Mouse (Mus musculus) spleen, adult 2 months (tissue): ENCODE data around the gene Car6. TPM values are rescaled to one million over a fixed set of nuclear protein-coding genes. Genes with fewer than 3 reads are reported as not detected.

Experiments used
- DNase-seq, 2 experiments: peaks; one replicate each; pipeline versions ENCODE4 v3.0.0 to v3.0.0-alpha.2; 2012 to 2021; ENCODE audit warnings: low spot score in 2 of 2, low read depth in 1 of 2
- H3K27ac ChIP-seq: fragments of 200-500 bp; 2 replicates; pipeline ENCODE4 v1.5.1; 2012; ENCODE audit warnings: low read length, inconsistent platforms; ENCODE audit not compliant: insufficient read depth
- H3K27me3 ChIP-seq: fragments of 200-500 bp; 2 replicates; pipeline ENCODE4 v1.6.1; 2012; ENCODE audit warnings: mild to moderate bottlenecking, moderate library complexity, low read length, inconsistent platforms; ENCODE audit not compliant: control insufficient read depth, insufficient read depth
- H3K36me3 ChIP-seq: fragments of 200-500 bp; 2 replicates; pipeline ENCODE4 v1.6.1; 2012; ENCODE audit warnings: mild to moderate bottlenecking, low read length, inconsistent platforms; ENCODE audit not compliant: control insufficient read depth, insufficient read depth
- H3K4me1 ChIP-seq: fragments of 200-500 bp; 2 replicates; pipeline ENCODE4 v1.6.1; 2011; ENCODE audit warnings: inconsistent platforms; ENCODE audit not compliant: control insufficient read depth, insufficient read depth, insufficient read length
- H3K4me3 ChIP-seq: fragments of 200-500 bp; 2 replicates; pipeline ENCODE4 v1.5.1; 2011; ENCODE audit warnings: mild to moderate bottlenecking, inconsistent platforms; ENCODE audit not compliant: insufficient read depth, insufficient read length; ENCODE audit errors: extremely low read depth
- CTCF ChIP-seq: fragments of 200-500 bp; IDR thresholded peaks from 2 replicates; pipeline ENCODE4 v1.5.1; 2011; ENCODE audit warnings: mild to moderate bottlenecking, inconsistent platforms; ENCODE audit not compliant: insufficient read depth, insufficient read length, insufficient replicate concordance; ENCODE audit errors: extremely low read depth
- POLR2A ChIP-seq: fragments of 200-500 bp; IDR thresholded peaks from 2 replicates; pipeline ENCODE4 v1.6.1; 2011; ENCODE audit warnings: low read depth, low read length, inconsistent platforms
- WGBS: fragments of 180-500 bp; shearing (Covaris S2); methylation state at CpG from one replicate; pipeline ENCODE4 v1.1.7; 2018; 5-methylcytosine and 5-hydroxymethylcytosine counted together
- polyA plus RNA-seq: library from polyadenylated mRNA; depleted of rRNA; stranded (reverse); fragments of >200 nt; gene quantifications from 2 replicates; pipeline ENCODE4 v1.2.3, GENCODE M21; 2012

Gene Car6
- polyA plus RNA-seq, 1 experiment, result not detected

GRCm38 (mm10) chr4:150240381-150240886, 39.3 kb upstream of the Car6 start:
- H3K27ac ChIP-seq, result no peak overlapping the region
- DNase-seq, result no peak
- no peaks in the 10 kb centered on the region for H3K27me3 ChIP-seq
- TF ChIP-seq POLR2A, result no peak
- no peak for TF ChIP-seq CTCF
- peaks cover 25% of the 10 kb centered on the region; the same call in 1 of the 2 replicates for H3K4me1 ChIP-seq
- H3K4me3 ChIP-seq, result no peak overlapping the region
- H3K36me3 ChIP-seq, result peaks cover 37% of the 10 kb centered on the region
- 65% methylated on average over 1 of the region's 1 CpGs for WGBS

GRCm38 (mm10) chr4:150239951-150240368, 38.8 kb upstream of the Car6 start:
- Histone ChIP-seq H3K36me3 (peaks cover 35% of the 10 kb centered on the region), H3K4me3 (no peak overlapping the region; the same call in 1 of the 2 replicates)
- 14% methylated on average over 6 of the region's 6 CpGs for WGBS

DNA sequence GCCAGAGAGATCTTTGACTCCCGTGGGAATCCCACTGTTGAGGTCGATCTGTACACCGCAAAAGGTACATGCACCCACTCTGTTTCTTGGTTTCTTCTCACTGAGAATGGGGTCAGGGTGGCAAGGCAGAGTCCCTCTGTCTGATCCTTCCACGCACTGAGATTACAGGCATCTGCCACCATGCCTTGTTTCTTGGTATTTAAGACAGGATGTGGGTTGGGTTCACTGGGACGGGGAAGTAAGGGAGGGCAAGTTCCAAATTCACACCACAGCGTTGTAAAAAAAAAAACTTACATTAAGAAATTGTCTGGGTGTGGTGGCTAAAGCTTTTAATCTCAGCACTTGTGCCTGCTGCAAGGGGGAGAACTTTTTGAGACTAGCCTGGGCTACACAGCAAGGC, 38.4 kb upstream of the Car6 start:
- H3K4me3 ChIP-seq, result no peak overlapping the region
- TF ChIP-seq CTCF, result no peak
- TF ChIP-seq POLR2A, result no peak
- H3K36me3 ChIP-seq, result peaks cover 31% of the 10 kb centered on the region
- peak overlapping the region; percentile 59 for H3K27ac ChIP-seq
- H3K4me1 ChIP-seq, result peaks cover 25% of the 10 kb centered on the region; the same call in 1 of the 2 replicates
- 21% methylated on average over 6 of the region's 6 CpGs for WGBS
- H3K27me3 ChIP-seq, result no peaks in the 10 kb centered on the region
- DNase-seq, result no peak

More at GRCm38 (mm10) chr4:150239951-150240368, 38.8 kb upstream of the Car6 start:
- peak; percentile 72 to 90 for DNase-seq
- H3K4me1 ChIP-seq, result peaks cover 25% of the 10 kb centered on the region; the same call in 1 of the 2 replicates
- TF ChIP-seq POLR2A (no peak), CTCF (peak; percentile 58; the same call in 1 of the 2 replicates)
- no peaks in the 10 kb centered on the region for H3K27me3 ChIP-seq
- peak overlapping the region; percentile 59 for H3K27ac ChIP-seq

DNA sequence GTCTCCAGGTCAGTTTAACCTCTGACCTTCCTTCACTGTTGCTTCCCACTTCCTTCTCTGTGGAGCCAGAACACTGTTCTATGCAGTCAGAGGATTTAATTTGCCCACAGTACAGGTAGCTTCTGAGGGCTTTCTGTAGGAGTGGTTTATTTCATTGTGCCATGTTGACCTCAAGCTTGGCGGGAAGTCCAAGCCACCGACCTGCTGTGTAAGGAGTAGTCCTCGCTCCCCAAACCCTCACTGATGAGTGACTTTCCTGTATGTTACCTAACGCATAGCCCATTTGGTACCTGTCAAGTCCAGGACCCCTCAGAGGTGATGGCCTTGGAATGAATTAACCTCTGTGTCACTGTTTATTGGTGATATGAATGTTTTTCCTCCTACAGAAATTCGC, 38.0 kb upstream of the Car6 start:
- H3K36me3 ChIP-seq, result peaks cover 28% of the 10 kb centered on the region

GRCm38 (mm10) chr4:150238433-150239086, 37.4 kb upstream of the Car6 start:
- no peak for DNase-seq
- peak overlapping the region; percentile 90 for H3K4me3 ChIP-seq
- WGBS, result 44% methylated on average over 3 of the region's 3 CpGs
- peak overlapping the region; percentile 74 for H3K27ac ChIP-seq
- TF ChIP-seq CTCF (no peak), POLR2A (no peak)
- H3K36me3 ChIP-seq, result peaks cover 24% of the 10 kb centered on the region
- H3K27me3 ChIP-seq, result no peaks in the 10 kb centered on the region
- H3K4me1 ChIP-seq, result peaks cover 25% of the 10 kb centered on the region; the same call in 1 of the 2 replicates

More for the DNA sequence above, 38.0 kb upstream of the Car6 start:
- no peak for DNase-seq
- WGBS, result 57% methylated on average over 5 of the region's 5 CpGs
- Histone ChIP-seq H3K27me3 (no peaks in the 10 kb centered on the region), H3K4me1 (peaks cover 25% of the 10 kb centered on the region; the same call in 1 of the 2 replicates), H3K4me3 (no peak overlapping the region), H3K27ac (peak overlapping the region; percentile 58)
- TF ChIP-seq POLR2A (no peak), CTCF (no peak)

DNA sequence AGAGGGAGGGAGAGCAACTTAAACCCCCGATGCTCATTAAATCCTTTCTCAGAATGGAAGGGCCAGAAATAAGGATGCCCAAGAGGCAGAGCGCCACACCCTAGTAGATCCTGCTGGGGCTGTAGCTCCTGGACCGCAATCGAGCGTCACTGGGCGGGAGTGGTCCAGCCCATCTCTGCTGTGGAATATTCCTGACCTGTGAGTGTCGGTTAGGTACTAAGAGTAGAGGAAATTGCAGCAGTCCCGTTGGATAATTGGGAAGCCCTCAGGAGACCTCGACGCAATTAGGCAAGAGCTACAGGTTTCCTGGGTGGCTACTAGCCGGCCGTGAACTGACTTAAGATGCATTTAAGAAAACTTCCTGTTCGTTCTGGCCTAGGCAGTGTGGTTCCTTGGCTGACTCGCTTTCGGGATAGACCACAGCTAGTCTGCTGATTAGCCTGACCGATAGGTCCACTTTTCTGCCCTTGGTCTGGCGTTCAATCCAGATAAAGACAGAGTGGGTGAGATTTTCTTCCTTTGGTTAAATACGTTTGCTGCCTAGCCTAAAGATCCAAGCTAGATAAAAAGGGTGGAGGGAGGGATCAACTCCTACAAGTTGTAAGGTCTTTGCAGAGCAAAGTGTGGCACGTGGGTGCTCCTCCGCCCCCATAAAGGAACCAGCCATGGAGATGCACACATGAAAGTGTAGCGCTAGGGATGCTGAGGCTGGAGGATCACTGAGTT, 36.7 kb upstream of the Car6 start:
- no peak for TF ChIP-seq POLR2A
- no peak for TF ChIP-seq CTCF
- H3K27me3 ChIP-seq, result no peaks in the 10 kb centered on the region
- peak in 1 of 2 experiments; percentile 17 for DNase-seq
- 1% methylated on average over 21 of the region's 21 CpGs for WGBS
- peaks cover 16% of the 10 kb centered on the region for H3K36me3 ChIP-seq
- H3K4me1 ChIP-seq, result peaks cover 23% of the 10 kb centered on the region; the same call in 1 of the 2 replicates
- H3K27ac ChIP-seq, result peak overlapping the region; percentile 77
- H3K4me3 ChIP-seq, result peak overlapping the region; percentile 90
